Mouse (Mus musculus) liver, postnatal 0 days (tissue): Measurements from ENCODE around the gene Rapgef4.

Experiments
- CTCF ChIP-seq: sonication (generic); IDR thresholded peaks from 2 replicates; pipeline ENCODE4 v1.5.1; 2016; ENCODE audit warnings: antibody characterized with exemption, low read depth
- EP300 ChIP-seq: IDR thresholded peaks from 2 replicates; pipeline ENCODE4 v1.6.1; 2016; ENCODE audit warnings: antibody characterized with exemption, low read depth, mild to moderate bottlenecking

- TF ChIP-seq CTCF: no peak
- no peak for TF ChIP-seq EP300
These were observed 107.8 kb downstream of the Rapgef4 start for GRCm38 (mm10) chr2:72088886-72089285.
